Mouse (Mus musculus): ENCODE data around the gene Art1. TPM values are rescaled to one million over a fixed set of nuclear protein-coding genes. Genes with fewer than 3 reads are reported as not detected.

Gene Art1
- total and polyA plus RNA-seq, 3 experiments, result not detected

- H3K27me3 ChIP-seq (ENCODE audit: control insufficient read depth in 1 of 2, insufficient read depth in 2 of 2, low read length in 2 of 2), result no peaks in the 10 kb centered on the region
- peak; percentile 78 for DNase-seq (ENCODE audit: low read depth, low spot score)
- H3K4me3 ChIP-seq (ENCODE audit: control insufficient read depth in 1 of 2, insufficient read depth in 1 of 2, low read depth in 2 of 2, low read length in 2 of 2), result no peak overlapping the region
- H3K27ac ChIP-seq (ENCODE audit: control insufficient read depth, low read depth, low read length), result no peak overlapping the region
- TF ChIP-seq TBP (IDR thresholded peaks at IDR 0.05; ENCODE audit: low read depth, low read length) (0 out of 2 replicates have a peak, but pooled peaks have one; percentile 32), MYB (IDR thresholded peaks at IDR 0.05; ENCODE audit: low read depth, low read length) (no peak), ZC3H11A (IDR thresholded peaks at IDR 0.05; ENCODE audit: low read depth, low read length) (peak; percentile 60), MYC (IDR thresholded peaks at IDR 0.05; ENCODE audit: low read depth, low read length) (peak; percentile 96), SIN3A (IDR thresholded peaks at IDR 0.05; ENCODE audit: low read length) (peak; percentile 47; the same call in 1 of the 2 replicates), ZNF384 (IDR thresholded peaks at IDR 0.05; ENCODE audit: low read depth, low read length) (peak; percentile 58; the same call in 1 of the 2 replicates), RAD21 (IDR thresholded peaks at IDR 0.05; ENCODE audit: low read depth, low read length) (peak; percentile 72), MAX (IDR thresholded peaks at IDR 0.05; ENCODE audit: low read length) (peak; percentile 72), SMC3 (IDR thresholded peaks at IDR 0.05; ENCODE audit: low read depth, low read length) (peak; percentile 71), USF1 (IDR thresholded peaks at IDR 0.05; ENCODE audit: low read depth, low read length) (no peak), MXI1 (IDR thresholded peaks at IDR 0.05; ENCODE audit: low read depth, low read length) (peak; percentile 65; the same call in 1 of the 2 replicates), CTCF (IDR thresholded peaks at IDR 0.05 in 2 of 3, conservative IDR thresholded peaks at IDR 0.05 in 1 of 3; ENCODE audit: control insufficient read depth in 1 of 3, insufficient read depth in 1 of 3, low read depth in 2 of 3, low read length in 3 of 3, poor library complexity in 1 of 3, severe bottlenecking in 1 of 3) (peak; percentile 53 to 83 (median 73)), GATA1 (IDR thresholded peaks at IDR 0.05; ENCODE audit: low read depth, low read length) (no peak)
- H3K4me1 ChIP-seq (ENCODE audit: control insufficient read depth in 1 of 2, insufficient read depth in 2 of 2, low read length in 2 of 2), result no peaks in the 10 kb centered on the region
- no peaks in the 10 kb centered on the region for H3K79me2 ChIP-seq (ENCODE audit: control insufficient read depth, insufficient read depth, low read length, poor library complexity)
- H3K36me3 ChIP-seq (ENCODE audit: control insufficient read depth in 1 of 2, insufficient read depth in 2 of 2, low read length in 2 of 2), result peaks cover 0 to 2% of the 10 kb centered on the region in 2 experiments; a peak in 2 of 4 replicates
- no peak overlapping the region for H3K9ac ChIP-seq (ENCODE audit: control insufficient read depth, low read depth, low read length, poor library complexity, severe bottlenecking)
- H3K9me3 ChIP-seq (replicated peaks; ENCODE audit: insufficient read depth, low read length), result no peaks in the 10 kb centered on the region
Observed at GRCm38 (mm10) chr7:102076714-102077296, 24.7 kb upstream of the Art1 start.

GRCm38 (mm10) chr7:102078517-102078916 lies 23.0 kb upstream of the Art1 start:
- H3K79me2 ChIP-seq (ENCODE audit: control insufficient read depth, insufficient read depth, low read length, poor library complexity), result no peaks in the 10 kb centered on the region
- H3K27ac ChIP-seq (ENCODE audit: control insufficient read depth, low read depth, low read length), result no peak overlapping the region
- H3K9me3 ChIP-seq (replicated peaks; ENCODE audit: insufficient read depth, low read length), result no peaks in the 10 kb centered on the region
- DNase-seq (ENCODE audit: low read depth, low spot score), result peak; percentile 43
- H3K9ac ChIP-seq (ENCODE audit: control insufficient read depth, low read depth, low read length, poor library complexity, severe bottlenecking), result no peak overlapping the region
- TF ChIP-seq SMC3 (IDR thresholded peaks at IDR 0.05; ENCODE audit: low read depth, low read length) (peak; percentile 37), CHD1 (IDR thresholded peaks at IDR 0.05; ENCODE audit: low read depth, low read length) (no peak), RAD21 (IDR thresholded peaks at IDR 0.05; ENCODE audit: low read depth, low read length) (peak; percentile 56), CTCF (IDR thresholded peaks at IDR 0.05 in 2 of 3, conservative IDR thresholded peaks at IDR 0.05 in 1 of 3; ENCODE audit: control insufficient read depth in 1 of 3, insufficient read depth in 1 of 3, low read depth in 2 of 3, low read length in 3 of 3, poor library complexity in 1 of 3, severe bottlenecking in 1 of 3) (peak; percentile 18 to 59 (median 56); a peak in 5 of 6 replicates), POLR2AphosphoS2 (IDR thresholded peaks at IDR 0.05; ENCODE audit: low read length) (no peak), USF2 (IDR thresholded peaks at IDR 0.05; ENCODE audit: borderline replicate concordance in 1 of 2, insufficient read depth in 1 of 2, low read depth in 1 of 2, low read length in 2 of 2) (no peak), ZC3H11A (IDR thresholded peaks at IDR 0.05; ENCODE audit: low read depth, low read length) (0 out of 2 replicates have a peak, but pooled peaks have one; percentile 4)
- no peaks in the 10 kb centered on the region for H3K4me1 ChIP-seq (ENCODE audit: control insufficient read depth in 1 of 2, insufficient read depth in 2 of 2, low read length in 2 of 2)
- peaks cover 0 to 2% of the 10 kb centered on the region in 2 experiments; a peak in 2 of 4 replicates for H3K36me3 ChIP-seq (ENCODE audit: control insufficient read depth in 1 of 2, insufficient read depth in 2 of 2, low read length in 2 of 2)
- no peak overlapping the region for H3K4me3 ChIP-seq (ENCODE audit: control insufficient read depth in 1 of 2, insufficient read depth in 1 of 2, low read depth in 2 of 2, low read length in 2 of 2)
- no peaks in the 10 kb centered on the region for H3K27me3 ChIP-seq (ENCODE audit: control insufficient read depth in 1 of 2, insufficient read depth in 2 of 2, low read length in 2 of 2)

Data from MEL (cell line).